Mouse (Mus musculus) erythroblast, embryonic 14.5 days (primary cell): Measurements from ENCODE around the gene Nop53. TPM values are rescaled to one million over a fixed set of nuclear protein-coding genes. Genes with fewer than 3 reads are reported as not detected.

ENCODE experiments used
- H3K27me3 ChIP-seq: 2 replicates; pipeline ENCODE4 v1.6.1; 2012; ENCODE audit warnings: inconsistent platforms; ENCODE audit not compliant: control insufficient read depth
- H3K36me3 ChIP-seq: 2 replicates; pipeline ENCODE4 v1.6.1; 2012; ENCODE audit warnings: mild to moderate bottlenecking, inconsistent platforms; ENCODE audit not compliant: control insufficient read depth
- H3K4me1 ChIP-seq: 2 replicates; pipeline ENCODE4 v1.6.1; 2012; ENCODE audit warnings: inconsistent platforms; ENCODE audit not compliant: control insufficient read depth
- H3K4me3 ChIP-seq: replicated peaks from 2 replicates; pipeline ENCODE3; 2012; ENCODE audit warnings: moderate library complexity, mild to moderate bottlenecking, inconsistent platforms
- H3K9me3 ChIP-seq: 2 replicates; pipeline ENCODE4 v1.6.1; 2012; ENCODE audit warnings: low read length, inconsistent platforms, mixed read lengths; ENCODE audit not compliant: control insufficient read depth
- GATA1 ChIP-seq: IDR thresholded peaks from 2 replicates; pipeline ENCODE4 v1.6.1; 2012; ENCODE audit warnings: low read length, inconsistent platforms, mixed read lengths
- TAL1 ChIP-seq: IDR thresholded peaks from 3 replicates; pipeline ENCODE4 v1.6.1; 2012; ENCODE audit warnings: low read length, inconsistent platforms, mixed read lengths
- polyA plus RNA-seq: library from polyadenylated mRNA; stranded (reverse); fragments of >175 nt; gene quantifications from 2 replicates; pipeline ENCODE4 v1.2.3, GENCODE M21; 2012

Nop53 gene
- 50.4 and 62.3 TPM in 2 replicates for polyA plus RNA-seq

GRCm38 (mm10) chr7:15945721-15946536 is at the start of gene Nop53:
Gene Nop53, minus strand, starts transcription at chr7:15946074.
- H3K4me1 ChIP-seq, result peaks cover 72% of the 10 kb centered on the region

GRCm38 (mm10) chr7:15993789-15994188 is 47.9 kb upstream of the Nop53 start:
- Histone ChIP-seq H3K4me3 (no peak overlapping the region), H3K9me3 (no peaks in the 10 kb centered on the region), H3K4me1 (no peaks in the 10 kb centered on the region), H3K36me3 (peaks cover 75% of the 10 kb centered on the region), H3K27me3 (no peaks in the 10 kb centered on the region)
- TF ChIP-seq TAL1, result no peak
- no peak for TF ChIP-seq GATA1

More at GRCm38 (mm10) chr7:15945721-15946536, at the start of gene Nop53:
- no peaks in the 10 kb centered on the region for H3K27me3 ChIP-seq
- TF ChIP-seq TAL1, result no peak
- peak; percentile 60 for TF ChIP-seq GATA1
- peak within 1 kb of the TSS; percentile 82 for H3K4me3 ChIP-seq
- no peaks in the 10 kb centered on the region for H3K9me3 ChIP-seq
- H3K36me3 ChIP-seq, result peaks cover 43% of the 10 kb centered on the region

- Histone ChIP-seq H3K4me3 (no peak overlapping the region), H3K4me1 (no peaks in the 10 kb centered on the region), H3K36me3 (peaks cover 80% of the 10 kb centered on the region), H3K27me3 (no peaks in the 10 kb centered on the region), H3K9me3 (no peaks in the 10 kb centered on the region)
- TF ChIP-seq GATA1 (no peak), TAL1 (no peak)
Observed at GRCm38 (mm10) chr7:15993152-15993551, 47.3 kb upstream of the Nop53 start.

GRCm38 (mm10) chr7:15991764-15992163 is 45.9 kb upstream of the Nop53 start:
- no peak for TF ChIP-seq TAL1
- TF ChIP-seq GATA1, result no peak
- peaks cover 80% of the 10 kb centered on the region for H3K36me3 ChIP-seq

GRCm38 (mm10) chr7:15987661-15988356 is 41.9 kb upstream of the Nop53 start:
- TF ChIP-seq TAL1 (no peak), GATA1 (no peak)
- Histone ChIP-seq H3K4me1 (peaks cover 3% of the 10 kb centered on the region), H3K4me3 (no peak overlapping the region), H3K9me3 (no peaks in the 10 kb centered on the region), H3K27me3 (no peaks in the 10 kb centered on the region), H3K36me3 (peaks cover 56% of the 10 kb centered on the region)

More at GRCm38 (mm10) chr7:15991764-15992163, 45.9 kb upstream of the Nop53 start:
- Histone ChIP-seq H3K4me3 (no peak overlapping the region), H3K9me3 (no peaks in the 10 kb centered on the region), H3K27me3 (no peaks in the 10 kb centered on the region), H3K4me1 (no peaks in the 10 kb centered on the region; the same call in 1 of the 2 replicates)

- H3K9me3 ChIP-seq, result no peaks in the 10 kb centered on the region
- no peaks in the 10 kb centered on the region for H3K27me3 ChIP-seq
- peaks cover 50% of the 10 kb centered on the region for H3K36me3 ChIP-seq
- H3K4me1 ChIP-seq, result peaks cover 8% of the 10 kb centered on the region
- no peak overlapping the region for H3K4me3 ChIP-seq
- TF ChIP-seq TAL1 (peak; percentile 36; the same call in 1 of the 3 replicates), GATA1 (no peak)
Observed at GRCm38 (mm10) chr7:15982729-15983407, 37.0 kb upstream of the Nop53 start.

- TF ChIP-seq GATA1 (no peak), TAL1 (no peak)
- Histone ChIP-seq H3K27me3 (no peaks in the 10 kb centered on the region), H3K36me3 (peaks cover 48% of the 10 kb centered on the region), H3K4me1 (peaks cover 8% of the 10 kb centered on the region), H3K4me3 (no peak overlapping the region), H3K9me3 (no peaks in the 10 kb centered on the region)
Observed at GRCm38 (mm10) chr7:15981538-15981937, 35.7 kb upstream of the Nop53 start.

- Histone ChIP-seq H3K4me1 (peaks cover 11% of the 10 kb centered on the region), H3K4me3 (no peak overlapping the region), H3K36me3 (peaks cover 54% of the 10 kb centered on the region), H3K27me3 (no peaks in the 10 kb centered on the region), H3K9me3 (no peaks in the 10 kb centered on the region)
- TF ChIP-seq TAL1 (no peak), GATA1 (no peak)
Observed at GRCm38 (mm10) chr7:15980246-15980645, 34.4 kb upstream of the Nop53 start.

GRCm38 (mm10) chr7:15975904-15976303 is 30.0 kb upstream of the Nop53 start:
- no peak for TF ChIP-seq TAL1
- TF ChIP-seq GATA1, result no peak
- Histone ChIP-seq H3K36me3 (peaks cover 72% of the 10 kb centered on the region), H3K27me3 (no peaks in the 10 kb centered on the region), H3K4me3 (no peak overlapping the region), H3K4me1 (peaks cover 11% of the 10 kb centered on the region), H3K9me3 (peaks cover 5% of the 10 kb centered on the region)
